Mouse (Mus musculus): ENCODE data around the gene Tspan5. TPM values are rescaled to one million over a fixed set of nuclear protein-coding genes. Genes with fewer than 3 reads are reported as not detected.

The Tspan5 gene
- polyA plus RNA-seq, 1 experiment from 2014 or later: 97.0 TPM

- H3K4me3 ChIP-seq: no peak overlapping the region
- H3K4me2 ChIP-seq: no peak overlapping the region
- no peaks in the 10 kb centered on the region for H3K9me3 ChIP-seq
- H3K9ac ChIP-seq: no peak overlapping the region
- H3K27me3 ChIP-seq: no peaks in the 10 kb centered on the region
- H3K36me3 ChIP-seq: peaks cover 47% of the 10 kb centered on the region
- no peak for ATAC-seq (ENCODE audit: low FRiP score)
- H3K4me1 ChIP-seq (replicated peaks): no peaks in the 10 kb centered on the region
- no peak overlapping the region for H3K27ac ChIP-seq
- 94% methylated on average over 7 of the region's 7 CpGs for WGBS
Observed at GRCm38 (mm10) chr3:138955220-138955619, 213.2 kb downstream of the Tspan5 start.

Other genes starting within 250 kb of the Tspan5 start
- 317 and 323 TPM in 2 replicates for gene Eif4e, start 216.0 kb upstream of the Tspan5 start, polyA plus RNA-seq (2015; fragmentation: Nextera tagmentation; extraction: Ambion mirVana)

All from hindbrain, embryonic 13.5 days (tissue).